ENCODE assay signal across 28 mouse cellular contexts in the genomic region with DNA sequence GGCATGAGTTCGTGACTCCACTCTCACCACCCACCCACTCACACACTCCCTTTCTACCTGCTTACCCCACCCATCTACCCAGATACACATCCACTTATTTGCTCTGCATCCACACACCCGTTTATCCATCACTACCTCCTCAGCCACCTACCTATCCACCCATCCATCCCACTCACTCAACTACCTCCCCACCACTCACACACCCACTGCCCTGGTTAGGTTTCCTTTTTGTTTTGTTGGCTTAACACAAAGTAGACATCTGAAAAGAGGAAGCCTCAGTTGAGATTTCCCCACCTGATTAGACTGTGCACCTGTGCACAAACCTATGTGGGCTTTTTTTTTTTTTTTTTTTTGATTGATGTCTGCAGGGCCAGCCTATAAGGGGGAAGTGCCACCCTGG. TPM values are rescaled to one million over a fixed set of nuclear protein-coding genes. Genes with fewer than 3 reads are reported as not detected.
DNase-seq lines count a peak whose midpoint lies in the region; ATAC-seq lines count a peak whose summit lies in the region.
"Had no signal": no experiment of that assay in that cellular context is flagged by ENCODE, and none has a peak within 500 bp of the region (broad histone marks: within the 10 kb centered on the region; RNA-seq: fewer than 3 reads in every experiment).

No protein-coding gene starts in this region.

- 83% methylated on average over 2 of the region's 2 CpGs for WGBS in embryonic facial prominence, embryonic 10.5 days

- H3K27me3 ChIP-seq in embryonic facial prominence, embryonic 10.5 days (replicated peaks; ENCODE audit: low read depth, poor library complexity, severe bottlenecking) = no peaks in the 10 kb centered on the region
- H3K27me3 ChIP-seq: embryonic facial prominence, embryonic 12.5 days; hindbrain, embryonic 12.5 days; limb, embryonic 12.5 days; neural tube, embryonic 12.5 days had no signal

- H3K27ac ChIP-seq in embryonic facial prominence, embryonic 10.5 days (replicated peaks) = no peak overlapping the region
- H3K27ac ChIP-seq: embryonic facial prominence, embryonic 12.5 days; forebrain, embryonic 10.5 days; heart, embryonic 10.5 days; heart, embryonic 15.5 days; hindbrain, embryonic 12.5 days; hindbrain, postnatal 0 days; kidney, postnatal 0 days; limb, embryonic 12.5 days; liver, embryonic 15.5 days; neural tube, embryonic 12.5 days had no signal

- H3K4me3 ChIP-seq in embryonic facial prominence, embryonic 10.5 days = no peak overlapping the region
- H3K4me3 ChIP-seq: embryonic facial prominence, embryonic 12.5 days; forebrain, embryonic 10.5 days; heart, embryonic 10.5 days; heart, embryonic 15.5 days; hindbrain, embryonic 12.5 days; limb, embryonic 12.5 days; liver, embryonic 15.5 days; neural tube, embryonic 12.5 days had no signal

- H3K9me3 ChIP-seq in embryonic facial prominence, embryonic 10.5 days = no peaks in the 10 kb centered on the region
- H3K9me3 ChIP-seq: embryonic facial prominence, embryonic 12.5 days; forebrain, embryonic 10.5 days; heart, embryonic 10.5 days; heart, embryonic 15.5 days; hindbrain, embryonic 12.5 days; limb, embryonic 12.5 days; liver, embryonic 15.5 days; neural tube, embryonic 12.5 days had no signal

- peak; percentile 84 for DNase-seq in A20 (ENCODE audit: low read depth, low spot score)
- peak; percentile 51 for DNase-seq in CD4-positive, CD25-positive, alpha-beta regulatory T cell, adult 2 months (ENCODE audit: low read depth, low spot score)
- DNase-seq in induced T-regulatory cell, adult 2 months (ENCODE audit: low read depth) = peak; percentile 59
- DNase-seq in thymus, postnatal 10 days (ENCODE audit: low spot score in 2 of 2) = peak; percentile 50 to 60
- DNase-seq in adrenal gland, adult 2 months = no peak
- DNase-seq in embryonic facial prominence, embryonic 10.5 days (ENCODE audit: low spot score) = no peak
- DNase-seq: adrenal gland, adult 8-10 months; cerebellum, adult 9-10 months; cerebellum, postnatal 36 days; kidney, adult 8-10 months; layer of hippocampus, postnatal 36 days; lung, embryonic 14.5 days; lung, postnatal 14 days; right cerebral cortex, adult 18-20 months had no signal

- ATAC-seq in granulocyte monocyte progenitor cell, adult 5-6 weeks (replicated peaks; ENCODE audit: poor library complexity, severe bottlenecking) = no peak
- ATAC-seq in erythroid progenitor cell, adult 5-6 weeks (replicated peaks; ENCODE audit: low FRiP score, poor library complexity, severe bottlenecking) = no peak
- ATAC-seq: hindbrain, postnatal 0 days; intestine, embryonic 16.5 days; midbrain, embryonic 16.5 days had no signal

- H3K4me1 ChIP-seq in embryonic facial prominence, embryonic 10.5 days = peaks cover 10% of the 10 kb centered on the region

- no peaks in the 10 kb centered on the region for H3K36me3 ChIP-seq in embryonic facial prominence, embryonic 10.5 days (replicated peaks)
- H3K36me3 ChIP-seq: embryonic facial prominence, embryonic 12.5 days; forebrain, embryonic 10.5 days; heart, embryonic 10.5 days; heart, embryonic 15.5 days; hindbrain, embryonic 12.5 days; limb, embryonic 12.5 days; liver, embryonic 15.5 days; neural tube, embryonic 12.5 days had no signal

RNA-seq across cellular contexts. Expression of a gene that starts 5.8 kb away (rescaled TPM):
- total RNA-seq in granulocyte monocyte progenitor cell, adult 5-6 weeks (2014; fragmentation: Nextera tagmentation) = 6.3 and 14.9 TPM in 2 replicates
- total RNA-seq in granulocyte monocyte progenitor cell, adult 5-6 weeks (2017) = 6.9 and 7.2 TPM in 2 replicates
- 10 to 100 TPM; 20.1 to 27.6 TPM for total RNA-seq in adrenal gland, adult 2 months (2021)
- polyA plus RNA-seq in adrenal gland, adult 2 months (2012; rRNA removed) = 29.7 and 30.9 TPM in 2 replicates
- total RNA-seq in erythroid progenitor cell, adult 5-6 weeks (2015; ENCODE audit: low replicate concordance) = 1.7 and 3.6 TPM in 2 replicates
- 2.2 and 10.7 TPM in 2 replicates for total RNA-seq in erythroid progenitor cell, adult 5-6 weeks (2017; ENCODE audit: low replicate concordance)
- polyA plus RNA-seq in embryonic facial prominence, embryonic 10.5 days (2016; fragmentation: Nextera tagmentation; extraction: Ambion mirVana) = 10.3 and 11.3 TPM in 2 replicates

RNA-seq across cellular contexts. Expression of a gene that starts 9.5 kb away (rescaled TPM):
- 0.77 and 2.9 TPM in 2 replicates for total RNA-seq in granulocyte monocyte progenitor cell, adult 5-6 weeks (2014; fragmentation: Nextera tagmentation)
- not detected in 2 replicates for total RNA-seq in granulocyte monocyte progenitor cell, adult 5-6 weeks (2017)
- 10 to 100 TPM in 1 of 2 experiments, 1 to 10 TPM in 1; 6.2 to 17.2 TPM for total RNA-seq in adrenal gland, adult 2 months (2021)
- 46.0 and 60.2 TPM in 2 replicates for polyA plus RNA-seq in adrenal gland, adult 2 months (2012; rRNA removed)
- not detected in 2 replicates for total RNA-seq in erythroid progenitor cell, adult 5-6 weeks (2015; ENCODE audit: low replicate concordance)
- 1.2 TPM in 1 of 2 replicates, not detected in the other for total RNA-seq in erythroid progenitor cell, adult 5-6 weeks (2017; ENCODE audit: low replicate concordance)
- polyA plus RNA-seq in embryonic facial prominence, embryonic 10.5 days (2016; fragmentation: Nextera tagmentation; extraction: Ambion mirVana) = 8.8 and 8.9 TPM in 2 replicates

Comparison
In these comparisons a context has a peak if more than half of its experiments do, and no peak if none do; other contexts are left out.
1. DNase-seq: peak in A20 (single experiment), CD4-positive, CD25-positive, alpha-beta regulatory T cell, adult 2 months (single experiment), induced T-regulatory cell, adult 2 months (single experiment) and thymus, postnatal 10 days (2 of 2); none in adrenal gland, adult 2 months (single experiment) and embryonic facial prominence, embryonic 10.5 days (single experiment).